Mouse (Mus musculus) midbrain, embryonic 16.5 days (tissue): ENCODE data around the gene Dstyk. TPM values are rescaled to one million over a fixed set of nuclear protein-coding genes. Genes with fewer than 3 reads are reported as not detected.
"Not testable (repeated sequence)": the region's sequence is repeated elsewhere in the genome, so short reads cannot be mapped to it uniquely, and the experiment has no call there.

Source experiments
- ATAC-seq: fragments of 200-750 bp; cut with Nextera tagmentation; 2 replicates; pipeline ENCODE4 v1.8.0; 2017; ENCODE audit warnings: moderate TSS enrichment
- H3K27ac ChIP-seq: fragments of 300-500 bp; sonication (generic); 2 replicates; pipeline ENCODE4 v1.5.1; 2014; ENCODE audit warnings: mild to moderate bottlenecking, low read length, mixed read lengths
- H3K27me3 ChIP-seq: fragments of 300-500 bp; sonication (generic); 2 replicates; pipeline ENCODE4 v1.6.1; 2014; ENCODE audit warnings: low read depth, low read length, mixed read lengths; ENCODE audit not compliant: control insufficient read depth, insufficient read depth
- H3K36me3 ChIP-seq: fragments of 300-500 bp; sonication (generic); 2 replicates; pipeline ENCODE4 v1.6.1; 2014; ENCODE audit warnings: mild to moderate bottlenecking, low read length, moderate library complexity, mixed read lengths; ENCODE audit not compliant: control insufficient read depth, insufficient read depth
- H3K4me1 ChIP-seq: fragments of 300-500 bp; sonication (generic); 2 replicates; pipeline ENCODE4 v1.6.1; 2014; ENCODE audit warnings: mild to moderate bottlenecking, low read length, mixed read lengths; ENCODE audit not compliant: control insufficient read depth, insufficient read depth
- H3K4me2 ChIP-seq: fragments of 300-500 bp; sonication (generic); 2 replicates; pipeline ENCODE4 v1.6.1; 2014; ENCODE audit warnings: mild to moderate bottlenecking, low read length, mixed read lengths
- H3K4me3 ChIP-seq: fragments of 300-500 bp; sonication (generic); 2 replicates; pipeline ENCODE4 v1.5.1; 2014; ENCODE audit warnings: low read depth, mild to moderate bottlenecking, low read length, moderate library complexity, mixed read lengths
- H3K9ac ChIP-seq: fragments of 300-500 bp; sonication (generic); 2 replicates; pipeline ENCODE4 v1.6.1; 2014; ENCODE audit warnings: low read depth, low read length, mixed read lengths
- H3K9me3 ChIP-seq: fragments of 300-500 bp; sonication (generic); replicated peaks from 2 replicates; pipeline ENCODE4 v1.6.1; 2014; ENCODE audit warnings: mild to moderate bottlenecking, low read length, mixed read lengths; ENCODE audit not compliant: control insufficient read depth, poor library complexity, severe bottlenecking
- WGBS: fragments of 180-500 bp; shearing (Covaris S2); extraction: QIAGEN DNeasy Blood & Tissue Kit; methylation state at CpG from one replicate; pipeline ENCODE4 v1.1.7; 2014; 5-methylcytosine and 5-hydroxymethylcytosine counted together
- polyA plus RNA-seq: library from polyadenylated mRNA; unstranded; fragments of >200 nt; fragmentation: Nextera tagmentation; extraction: Ambion mirVana; gene quantifications from 2 replicates; pipeline ENCODE4 v1.2.1, GENCODE M21; 2015

Dstyk gene
- polyA plus RNA-seq, 1 experiment from 2014 or later, result 10.3 TPM

DNA sequence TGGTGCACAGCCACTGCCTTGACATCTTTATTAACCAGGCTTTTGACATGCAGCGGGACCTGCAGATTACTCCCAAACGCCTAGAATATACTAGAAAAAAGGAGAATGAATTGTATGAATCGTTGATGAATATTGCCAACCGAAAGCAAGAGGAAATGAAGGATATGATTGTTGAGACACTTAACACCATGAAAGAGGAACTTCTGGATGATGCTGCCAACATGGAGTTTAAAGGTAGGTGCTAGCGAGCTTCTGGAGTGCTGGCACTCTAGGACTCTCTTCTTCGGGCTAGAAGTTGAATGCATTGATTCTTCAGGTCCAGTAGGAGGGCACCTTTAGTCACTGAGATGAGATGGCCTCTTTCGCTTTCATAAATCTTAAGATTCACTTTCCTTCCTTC, 32.4 kb downstream of the Dstyk start:
- H3K27ac ChIP-seq, result no peak overlapping the region
- H3K9ac ChIP-seq, result no peak overlapping the region
- H3K4me1 ChIP-seq, result no peaks in the 10 kb centered on the region
- H3K36me3 ChIP-seq, result peaks cover 19% of the 10 kb centered on the region
- no peak overlapping the region for H3K4me2 ChIP-seq
- no peak overlapping the region for H3K4me3 ChIP-seq
- H3K27me3 ChIP-seq, result no peaks in the 10 kb centered on the region
- no peak for ATAC-seq
- 91% methylated on average over 7 of the region's 7 CpGs for WGBS
- H3K9me3 ChIP-seq, result no peaks in the 10 kb centered on the region

DNA sequence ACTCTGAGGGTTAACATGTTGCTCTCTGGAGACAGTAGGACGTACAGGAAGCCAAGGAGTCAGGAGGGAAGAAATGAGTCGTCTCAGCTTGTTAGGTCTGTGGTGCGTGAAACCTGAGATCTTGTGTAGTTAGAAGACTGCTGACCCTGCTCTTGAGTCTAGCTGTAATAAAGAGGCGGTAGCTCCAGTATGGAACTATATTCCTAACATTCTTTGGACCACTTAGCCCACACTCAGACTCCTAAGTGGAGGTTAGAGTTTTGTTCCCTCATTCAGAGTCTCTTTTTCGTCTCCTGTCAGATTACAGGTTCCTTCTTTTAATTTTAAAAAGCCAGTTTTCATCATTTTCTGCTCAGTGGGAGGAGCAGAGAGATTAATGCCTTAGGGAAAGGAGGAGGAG, 47.3 kb downstream of the Dstyk start:
- Histone ChIP-seq H3K36me3 (peaks cover 17% of the 10 kb centered on the region), H3K4me2 (no peak overlapping the region), H3K9me3 (no peaks in the 10 kb centered on the region), H3K4me3 (no peak overlapping the region), H3K27ac (no peak overlapping the region), H3K27me3 (no peaks in the 10 kb centered on the region), H3K9ac (no peak overlapping the region), H3K4me1 (no peaks in the 10 kb centered on the region)
- WGBS, result 90% methylated on average over 5 of the region's 5 CpGs
- no peak for ATAC-seq

DNA sequence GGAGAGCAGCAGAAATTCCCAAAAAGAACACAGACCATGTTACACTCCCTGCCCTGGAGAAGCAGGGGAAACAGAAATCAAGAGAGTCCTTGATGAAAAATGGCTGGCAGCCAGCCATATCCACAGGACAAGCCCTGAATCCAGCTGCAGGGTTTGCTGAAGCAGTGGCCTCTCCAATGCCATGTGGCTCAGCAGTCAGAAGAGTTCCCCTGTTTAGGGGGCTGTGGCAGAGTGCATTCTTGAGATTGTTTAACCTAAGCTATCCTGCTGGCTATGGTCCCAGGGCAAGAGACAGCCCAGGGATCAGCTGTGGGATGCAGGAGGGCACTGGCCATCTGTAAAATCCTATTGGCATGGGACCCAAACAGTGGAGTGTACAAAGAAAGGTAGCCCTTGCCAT, 51.6 kb downstream of the Dstyk start:
- no peaks in the 10 kb centered on the region for H3K9me3 ChIP-seq
- no peak overlapping the region for H3K27ac ChIP-seq
- H3K36me3 ChIP-seq, result peaks cover 7% of the 10 kb centered on the region
- no peak for ATAC-seq
- H3K4me2 ChIP-seq, result no peak overlapping the region
- H3K9ac ChIP-seq, result no peak overlapping the region
- H3K4me3 ChIP-seq, result no peak overlapping the region
- H3K4me1 ChIP-seq, result no peaks in the 10 kb centered on the region
- no peaks in the 10 kb centered on the region for H3K27me3 ChIP-seq

DNA sequence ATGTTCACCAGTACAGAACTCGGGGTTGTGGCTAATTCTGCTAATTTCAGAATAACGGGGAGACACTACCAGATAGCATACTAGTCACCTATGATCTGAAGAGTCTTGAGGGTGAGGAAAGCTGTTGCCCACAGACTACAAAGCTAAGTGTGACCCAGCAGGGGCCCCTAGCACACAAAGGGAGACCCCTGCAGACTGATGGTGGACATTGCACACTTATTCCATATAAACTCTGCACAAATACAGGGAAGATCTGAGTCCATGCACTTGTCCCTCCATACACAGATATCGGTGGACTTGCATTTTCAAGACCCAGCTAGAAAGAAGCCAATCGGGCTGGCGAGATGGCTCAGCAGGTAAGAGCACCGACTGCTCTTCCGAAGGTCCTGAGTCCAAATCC, 52.2 kb downstream of the Dstyk start:
- Histone ChIP-seq H3K4me2 (no peak overlapping the region), H3K9me3 (no peaks in the 10 kb centered on the region), H3K4me1 (no peaks in the 10 kb centered on the region), H3K27me3 (no peaks in the 10 kb centered on the region), H3K4me3 (no peak overlapping the region), H3K27ac (no peak overlapping the region), H3K36me3 (peaks cover 2% of the 10 kb centered on the region), H3K9ac (no peak overlapping the region)
- 91% methylated on average over 7 of the region's 7 CpGs for WGBS
- ATAC-seq, result no peak

DNA sequence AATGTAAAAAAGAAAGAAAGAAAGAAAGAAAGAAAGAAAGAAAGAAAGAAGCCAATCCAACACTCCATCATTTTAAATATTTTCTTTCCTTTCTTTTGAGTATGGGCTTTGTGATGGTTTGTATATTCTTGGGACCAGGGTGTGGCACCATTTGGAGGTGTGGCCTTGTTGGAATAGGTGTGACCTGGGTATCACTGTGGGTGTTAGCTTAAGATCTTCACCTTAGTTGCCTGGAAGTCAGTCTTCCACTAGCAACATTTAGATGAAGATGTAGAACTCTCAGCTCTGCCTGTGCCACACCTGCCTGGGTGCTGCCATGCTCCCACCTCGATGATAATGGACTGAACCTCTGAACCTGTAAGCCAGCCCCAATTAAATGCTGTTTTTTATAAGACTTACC, 52.7 kb downstream of the Dstyk start:
- WGBS, result 89% methylated on average over 1 of the region's 1 CpGs
- H3K27ac ChIP-seq, H3K4me3 ChIP-seq, H3K9ac ChIP-seq, H3K36me3 ChIP-seq, H3K4me1 ChIP-seq, H3K4me2 ChIP-seq, ATAC-seq, H3K27me3 ChIP-seq, H3K9me3 ChIP-seq: not testable (repeated sequence)

DNA sequence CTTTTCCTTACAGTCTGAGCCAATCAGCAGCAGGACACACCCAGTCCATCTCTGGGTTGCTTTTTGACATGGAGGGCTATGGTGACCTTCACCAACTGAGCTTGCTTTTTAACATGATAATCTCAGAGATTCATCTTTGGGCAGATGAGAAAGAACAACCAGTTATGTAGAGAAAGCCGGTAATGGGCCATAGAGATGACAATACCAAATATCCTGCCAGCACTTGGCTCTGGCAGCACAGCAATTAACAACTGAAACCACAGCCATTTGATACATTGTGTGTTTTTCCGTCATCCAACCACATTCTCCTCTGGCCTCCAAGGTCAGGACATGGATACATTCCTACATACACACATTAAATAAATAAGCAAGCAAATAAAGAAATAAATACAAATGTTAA, 53.7 kb downstream of the Dstyk start:
- no peak overlapping the region for H3K9ac ChIP-seq
- ATAC-seq, result no peak
- peaks cover 2% of the 10 kb centered on the region; the same call in 1 of the 2 replicates for H3K36me3 ChIP-seq

DNA sequence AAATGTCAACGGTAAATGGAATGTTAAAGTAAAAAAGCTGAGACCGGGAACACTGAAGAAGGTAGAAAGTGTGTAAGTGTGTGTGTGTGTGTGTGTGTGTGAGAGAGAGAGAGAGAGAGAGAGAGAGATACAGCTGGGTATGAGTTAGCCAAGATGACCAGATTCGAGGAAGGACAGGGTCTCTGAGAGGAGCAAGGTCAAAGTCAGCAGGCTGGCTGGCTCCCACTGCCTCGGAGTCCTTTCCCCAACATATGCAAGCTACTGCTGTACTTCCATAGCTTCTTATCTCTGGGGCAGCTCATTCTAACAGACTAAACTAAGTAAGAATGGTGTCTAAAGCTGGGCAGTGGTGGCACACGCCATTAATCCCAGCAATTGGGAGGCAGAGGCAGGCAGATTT, 54.1 kb downstream of the Dstyk start:
- Histone ChIP-seq H3K27ac (no peak overlapping the region), H3K4me3 (no peak overlapping the region), H3K9me3 (no peaks in the 10 kb centered on the region), H3K27me3 (no peaks in the 10 kb centered on the region), H3K9ac (no peak overlapping the region), H3K4me1 (peaks cover 5% of the 10 kb centered on the region), H3K4me2 (no peak overlapping the region), H3K36me3 (peaks cover 2% of the 10 kb centered on the region; the same call in 1 of the 2 replicates)
- WGBS, result 91% methylated on average over 5 of the region's 5 CpGs
- ATAC-seq, result no peak

More for the DNA sequence above, 53.7 kb downstream of the Dstyk start:
- H3K9me3 ChIP-seq, result no peaks in the 10 kb centered on the region
- H3K4me3 ChIP-seq, result no peak overlapping the region
- H3K4me2 ChIP-seq, result no peak overlapping the region
- 93% methylated on average over 2 of the region's 2 CpGs for WGBS
- H3K27ac ChIP-seq, result no peak overlapping the region
- H3K4me1 ChIP-seq, result peaks cover 4% of the 10 kb centered on the region
- H3K27me3 ChIP-seq, result no peaks in the 10 kb centered on the region

DNA sequence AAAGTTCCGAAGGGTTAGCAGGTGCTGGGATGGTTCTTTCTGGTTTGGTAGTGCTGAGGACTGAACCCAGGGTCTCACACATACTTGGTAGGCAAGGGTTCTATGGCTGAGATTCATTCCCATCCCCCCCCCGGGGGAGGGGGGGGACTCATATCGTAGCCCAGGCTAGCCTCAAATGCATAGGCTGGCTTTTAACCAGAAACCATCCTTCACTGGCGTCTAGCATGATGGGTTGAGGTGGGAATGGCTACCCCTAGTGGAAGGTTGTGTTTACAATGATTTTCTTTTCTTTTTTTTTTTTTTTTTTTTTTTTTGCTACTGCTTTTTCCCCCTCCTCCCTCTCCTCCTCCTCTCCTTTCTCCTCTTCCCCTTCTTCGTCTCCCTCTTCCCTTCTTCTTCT, 55.2 kb downstream of the Dstyk start:
- Histone ChIP-seq H3K36me3 (no peaks in the 10 kb centered on the region), H3K4me2 (no peak overlapping the region), H3K9me3 (no peaks in the 10 kb centered on the region), H3K27me3 (no peaks in the 10 kb centered on the region), H3K27ac (no peak overlapping the region), H3K9ac (no peak overlapping the region), H3K4me1 (peaks cover 6% of the 10 kb centered on the region), H3K4me3 (no peak overlapping the region)
- WGBS, result 56% methylated on average over 5 of the region's 5 CpGs
- no peak for ATAC-seq

DNA sequence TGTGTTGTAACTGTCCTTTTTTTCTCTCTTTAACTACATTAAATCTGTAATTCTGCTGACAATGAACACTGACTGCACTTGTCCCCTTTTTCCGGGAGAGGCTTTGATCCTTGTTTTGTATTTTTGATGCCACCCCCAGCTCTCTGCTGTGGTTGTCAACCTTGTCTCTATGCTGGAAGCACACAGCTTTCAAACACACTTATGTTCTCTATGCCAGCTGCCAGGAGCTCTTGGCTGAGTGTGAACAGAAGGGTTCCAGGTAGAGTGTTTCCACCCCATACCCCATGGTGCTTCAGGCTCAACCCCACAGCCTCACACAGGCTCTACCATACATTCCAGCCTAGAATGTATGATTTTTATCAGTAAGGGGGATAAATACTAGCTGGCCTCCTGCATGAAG, 57.1 kb downstream of the Dstyk start:
- no peak for ATAC-seq
- H3K36me3 ChIP-seq, result no peaks in the 10 kb centered on the region
- H3K27me3 ChIP-seq, result no peaks in the 10 kb centered on the region
- H3K4me3 ChIP-seq, result no peak overlapping the region
- no peak overlapping the region for H3K9ac ChIP-seq
- 78% methylated on average over 1 of the region's 1 CpGs for WGBS
- peaks cover 18% of the 10 kb centered on the region for H3K4me1 ChIP-seq
- no peak overlapping the region for H3K4me2 ChIP-seq
- no peaks in the 10 kb centered on the region for H3K9me3 ChIP-seq
- no peak overlapping the region for H3K27ac ChIP-seq

DNA sequence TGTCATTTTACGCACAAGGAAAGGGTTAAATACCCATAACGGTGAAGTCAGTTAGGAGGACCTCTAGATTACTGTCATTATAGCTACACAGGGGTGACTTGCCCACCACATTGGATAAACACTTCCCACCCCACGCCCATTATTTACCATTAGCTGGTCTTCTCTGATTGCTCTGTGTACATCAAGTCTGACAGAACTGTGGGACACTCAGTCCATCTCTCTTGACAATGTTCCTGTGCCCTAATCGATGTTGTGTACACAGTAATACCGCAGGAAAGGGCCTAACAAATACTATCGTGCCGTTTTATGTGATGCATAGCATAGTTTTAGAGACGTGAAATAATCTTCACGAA, 59.2 kb downstream of the Dstyk start:
- 6% methylated on average over 9 of the region's 9 CpGs for WGBS
- Histone ChIP-seq H3K4me1 (peaks cover 18% of the 10 kb centered on the region), H3K9ac (peak overlapping the region; percentile 81), H3K4me3 (peak overlapping the region; percentile 85), H3K9me3 (no peaks in the 10 kb centered on the region), H3K27ac (peak overlapping the region; percentile 75), H3K4me2 (peak overlapping the region; percentile 89), H3K27me3 (no peaks in the 10 kb centered on the region), H3K36me3 (no peaks in the 10 kb centered on the region)
- peak; percentile 61 for ATAC-seq
